Mouse (Mus musculus) B cell, adult 67 days (primary cell): ENCODE results near the gene Hist1h4a. TPM values are rescaled to one million over a fixed set of nuclear protein-coding genes. Genes with fewer than 3 reads are reported as not detected.

Experiments used
- total RNA-seq, 2 experiments: library from RNA; stranded (reverse); gene quantifications; 4 replicates each; pipeline ENCODE4 v1.2.4; 2023

The Hist1h4a gene
- total RNA-seq = 100 to 1,000 TPM; 142 to 168 TPM

DNA sequence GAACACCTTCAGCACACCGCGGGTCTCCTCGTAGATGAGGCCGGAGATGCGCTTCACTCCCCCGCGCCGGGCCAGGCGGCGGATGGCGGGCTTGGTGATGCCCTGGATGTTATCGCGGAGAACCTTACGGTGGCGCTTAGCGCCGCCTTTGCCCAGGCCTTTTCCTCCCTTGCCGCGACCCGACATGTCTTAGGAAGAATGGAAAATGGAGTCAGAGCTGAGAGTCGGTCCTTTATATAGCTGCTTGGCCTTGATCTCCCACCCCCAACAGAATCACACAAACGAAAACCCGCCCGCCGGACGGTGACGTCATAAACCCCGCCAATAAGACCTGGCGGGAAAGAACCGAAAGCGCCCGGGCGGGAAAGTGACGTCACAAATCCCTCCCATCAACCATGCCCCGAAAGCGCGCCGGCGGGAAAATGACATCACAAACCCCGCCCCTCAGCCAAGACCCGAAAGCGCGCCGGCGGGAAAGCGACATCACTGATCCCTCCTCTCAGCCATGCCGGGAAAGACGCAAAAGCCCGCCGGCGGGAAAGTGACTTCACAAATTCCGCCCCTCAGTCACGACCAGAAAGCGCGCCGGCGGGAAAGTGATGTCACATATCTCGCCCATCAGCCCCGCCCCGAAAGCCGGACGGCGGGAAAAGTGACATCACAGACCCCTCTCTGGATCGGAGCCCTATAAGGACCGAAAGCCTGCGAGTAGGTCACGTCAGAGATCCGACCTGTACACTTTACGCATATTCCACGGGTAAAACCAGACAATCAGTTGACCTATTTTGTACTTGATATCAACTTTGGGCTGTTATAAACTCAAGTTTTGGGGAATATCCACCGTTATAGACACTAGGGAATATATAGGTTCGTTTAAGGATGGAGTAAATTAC, at the start of gene Hist1h4a:
Hist1h4a (minus strand) TSS at position 259 of the 893 bp plus-strand sequence.

DNA sequence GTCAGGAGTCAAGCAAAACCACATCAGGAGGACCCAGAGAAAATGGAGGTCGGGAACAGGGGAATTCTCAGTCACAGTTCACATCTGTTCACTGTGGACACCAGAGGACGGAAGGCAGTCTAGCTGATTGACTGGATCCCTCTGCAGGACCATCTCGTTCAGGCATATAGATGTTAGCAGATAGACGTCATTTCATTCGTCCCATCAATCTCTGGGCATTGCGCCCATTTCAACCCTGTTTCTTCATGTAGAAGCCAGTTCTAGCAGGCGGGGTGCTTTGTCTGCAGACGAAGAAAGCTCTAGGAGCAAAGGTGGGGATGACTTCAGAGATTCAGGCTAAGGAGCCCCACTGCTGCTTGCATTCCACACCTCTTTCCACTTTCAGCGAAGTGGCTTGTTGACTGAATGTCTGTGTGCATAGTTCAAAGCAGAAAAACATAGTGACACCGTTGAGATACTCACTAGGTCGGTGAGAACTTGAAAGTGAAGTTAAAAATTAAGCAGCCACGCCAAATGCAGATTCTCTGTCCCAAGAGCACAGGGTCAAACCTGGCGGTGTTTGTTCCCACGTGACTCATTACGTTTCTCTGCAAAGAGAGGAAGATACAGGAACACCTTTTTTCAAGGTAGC, 45.5 kb upstream of the Hist1h4a start, which contains the start of gene Slc17a2:
Slc17a2 (plus strand) TSS at position 572 of the 631 bp plus-strand sequence.

DNA sequence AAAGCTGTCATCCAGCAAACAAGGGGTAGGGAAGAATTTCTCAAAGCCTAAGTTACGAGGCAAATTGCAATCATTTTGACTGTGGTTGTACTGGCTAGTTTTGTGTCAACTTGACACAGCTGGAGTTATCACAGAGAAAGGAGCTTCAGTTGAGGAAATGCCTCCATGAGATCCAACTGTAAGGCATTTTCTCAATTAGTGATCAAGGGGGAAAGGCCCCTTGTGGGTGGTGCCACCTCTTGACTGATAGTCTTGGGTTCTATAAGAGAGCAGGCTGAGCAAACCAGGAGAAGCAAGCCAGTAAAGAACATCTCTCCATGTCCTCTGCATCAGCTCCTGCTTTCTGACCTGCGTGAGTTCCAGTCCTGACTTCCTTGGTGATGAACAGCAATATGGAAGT, 8.6 kb upstream of the Hist1h4a start, which contains the start of gene Trim38:
Trim38 (plus strand) TSS at position 301 of the 400 bp plus-strand sequence.

GRCm38 (mm10) chr13:23763586-23764323, 2.7 kb upstream of the Hist1h4a start, which contains the start of gene Hist1h1a:
Hist1h1a (plus strand) TSS chr13:23763666.

GRCm38 (mm10) chr13:23761871-23762821, 1.1 kb upstream of the Hist1h4a start, which contains the start of gene Hist1h3a:
Hist1h3a (minus strand) TSS chr13:23762386.

GRCm38 (mm10) chr13:23756790-23757189, 4.2 kb downstream of the Hist1h4a start, which contains the start of gene Hist1h4b:
Hist1h4b (plus strand) TSS chr13:23757013.

DNA sequence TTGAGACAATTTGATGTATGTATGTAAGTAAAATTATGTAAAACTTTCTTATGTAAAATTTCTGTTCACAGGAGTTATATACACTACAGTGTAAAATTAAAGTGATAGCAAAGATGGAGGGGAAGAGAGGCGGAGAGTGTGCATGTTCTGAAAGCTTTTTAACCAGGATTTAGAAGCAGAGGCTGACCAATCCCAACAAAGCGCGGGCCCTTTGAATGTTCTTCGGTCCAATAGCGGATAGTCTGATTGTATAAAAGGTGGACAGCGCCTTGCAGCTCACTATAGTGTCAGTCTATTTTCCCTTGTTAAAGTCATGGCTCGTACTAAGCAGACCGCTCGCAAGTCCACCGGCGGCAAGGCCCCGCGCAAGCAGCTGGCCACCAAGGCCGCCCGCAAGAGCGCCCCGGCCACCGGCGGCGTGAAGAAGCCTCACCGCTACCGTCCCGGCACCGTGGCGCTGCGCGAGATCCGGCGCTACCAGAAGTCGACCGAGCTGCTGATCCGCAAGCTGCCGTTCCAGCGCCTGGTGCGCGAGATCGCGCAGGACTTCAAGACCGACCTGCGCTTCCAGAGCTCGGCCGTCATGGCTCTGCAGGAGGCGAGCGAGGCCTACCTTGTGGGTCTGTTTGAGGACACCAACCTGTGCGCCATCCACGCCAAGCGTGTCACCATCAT, 8.8 kb downstream of the Hist1h4a start, which contains the start of gene Hist1h3b:
Hist1h3b (plus strand) TSS at position 201 of the 675 bp plus-strand sequence.

DNA sequence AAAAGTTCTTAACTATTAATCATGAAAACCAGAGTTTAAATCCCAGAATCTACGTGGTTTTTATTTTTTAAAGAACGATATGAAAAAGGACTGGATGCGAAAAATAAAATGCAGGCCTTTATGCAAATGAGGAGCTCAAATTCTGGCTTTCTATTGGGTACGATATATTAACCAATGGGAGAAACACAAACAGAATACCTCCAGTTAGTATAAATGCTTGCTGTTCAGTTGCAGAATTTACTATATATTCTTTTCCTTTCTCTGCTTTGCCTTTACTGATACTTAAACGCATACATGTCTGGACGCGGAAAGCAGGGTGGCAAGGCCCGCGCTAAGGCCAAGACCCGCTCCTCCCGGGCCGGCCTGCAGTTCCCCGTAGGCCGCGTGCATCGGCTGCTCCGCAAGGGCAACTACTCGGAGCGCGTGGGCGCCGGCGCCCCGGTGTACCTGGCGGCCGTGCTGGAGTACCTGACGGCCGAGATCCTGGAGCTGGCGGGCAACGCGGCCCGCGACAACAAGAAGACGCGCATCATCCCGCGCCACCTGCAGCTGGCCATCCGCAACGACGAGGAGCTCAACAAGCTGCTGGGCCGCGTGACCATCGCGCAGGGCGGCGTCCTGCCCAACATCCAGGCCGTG, 10.1 kb downstream of the Hist1h4a start, which contains the start of gene Hist1h2ab:
Hist1h2ab (plus strand) TSS at position 288 of the 639 bp plus-strand sequence.

DNA sequence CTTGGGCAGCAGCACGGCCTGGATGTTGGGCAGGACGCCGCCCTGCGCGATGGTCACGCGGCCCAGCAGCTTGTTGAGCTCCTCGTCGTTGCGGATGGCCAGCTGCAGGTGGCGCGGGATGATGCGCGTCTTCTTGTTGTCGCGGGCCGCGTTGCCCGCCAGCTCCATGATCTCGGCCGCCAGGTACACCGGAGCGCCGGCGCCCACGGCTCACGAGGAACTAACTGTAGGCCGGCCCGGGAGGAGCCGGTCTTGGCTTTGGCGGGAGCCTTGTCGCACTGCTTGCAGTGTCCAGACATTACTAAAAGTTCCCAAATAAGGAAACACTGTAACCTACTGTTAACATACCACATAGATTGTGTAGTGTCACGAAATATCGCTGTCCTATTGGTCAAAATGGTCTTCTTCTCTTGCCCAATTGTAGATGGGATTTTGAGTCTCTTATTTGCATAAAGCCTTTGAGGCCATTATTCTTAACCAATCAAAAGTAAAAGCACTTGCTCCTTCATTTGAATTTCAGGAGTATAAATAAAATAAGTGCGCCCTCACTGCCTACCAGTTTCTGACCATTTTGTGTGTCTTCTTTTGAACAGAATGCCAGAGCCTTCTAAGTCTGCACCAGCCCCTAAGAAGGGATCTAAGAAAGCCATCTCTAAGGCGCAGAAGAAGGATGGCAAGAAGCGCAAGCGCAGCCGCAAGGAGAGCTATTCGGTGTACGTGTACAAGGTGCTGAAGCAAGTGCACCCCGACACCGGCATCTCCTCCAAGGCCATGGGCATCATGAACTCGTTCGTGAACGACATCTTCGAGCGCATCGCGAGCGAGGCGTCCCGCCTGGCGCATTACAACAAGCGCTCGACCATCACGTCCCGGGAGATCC, 14.6 kb downstream of the Hist1h4a start, which contains the start of gene Hist1h2bb:
Hist1h2bb (plus strand) TSS at position 534 of the 880 bp plus-strand sequence.

DNA sequence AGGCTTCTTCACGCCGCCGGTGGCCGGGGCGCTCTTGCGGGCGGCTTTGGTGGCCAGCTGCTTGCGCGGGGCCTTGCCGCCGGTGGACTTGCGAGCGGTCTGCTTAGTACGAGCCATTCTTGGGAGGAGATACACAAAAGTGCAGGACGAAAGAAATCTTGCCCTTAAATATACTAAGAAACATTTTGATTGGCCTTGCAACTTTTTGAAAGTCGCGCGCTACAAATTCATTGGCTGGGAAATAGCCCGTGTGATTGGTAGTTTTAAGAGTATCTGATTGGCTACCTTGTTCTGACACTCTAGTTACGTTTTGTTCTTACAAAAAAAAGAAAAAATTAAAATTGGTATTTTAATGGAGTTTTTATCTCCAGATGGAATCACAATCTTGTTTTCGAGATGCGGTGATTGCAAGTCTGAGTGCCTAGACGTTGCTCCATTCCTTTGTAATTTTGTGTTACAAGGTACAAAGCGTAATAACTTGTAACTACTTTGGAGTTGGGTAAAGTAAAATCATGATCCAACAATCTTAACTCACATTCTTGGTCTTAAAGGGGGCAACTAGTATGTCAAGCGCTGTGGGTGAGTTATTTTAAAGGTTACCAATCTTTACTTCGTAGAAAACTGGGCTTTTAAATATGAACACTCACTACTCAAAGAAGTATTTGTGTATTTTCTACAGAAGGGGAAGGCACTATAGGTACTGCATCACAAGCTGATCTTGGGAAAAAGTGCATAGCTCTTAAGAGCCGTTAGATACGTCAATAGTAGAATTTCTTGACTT, 15.5 kb downstream of the Hist1h4a start, which contains the start of gene Hist1h3c:
Hist1h3c (minus strand) TSS at position 222 of the 781 bp plus-strand sequence.

DNA sequence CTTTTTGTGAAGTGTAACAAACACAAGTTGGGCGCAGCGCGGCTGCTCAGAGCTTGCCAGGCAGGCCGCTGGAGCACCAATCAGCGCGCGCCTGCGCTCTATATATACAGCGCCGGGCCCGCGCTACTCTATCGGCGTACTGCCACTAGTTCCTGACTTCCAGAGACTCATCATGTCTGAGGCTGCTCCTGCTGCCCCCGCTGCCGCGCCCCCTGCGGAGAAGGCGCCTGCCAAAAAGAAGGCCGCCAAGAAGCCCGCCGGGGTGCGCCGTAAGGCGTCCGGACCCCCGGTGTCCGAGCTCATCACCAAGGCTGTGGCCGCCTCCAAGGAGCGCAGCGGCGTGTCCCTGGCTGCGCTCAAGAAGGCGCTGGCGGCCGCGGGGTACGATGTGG, 22.4 kb downstream of the Hist1h4a start, which contains the start of gene Hist1h1c:
Hist1h1c (plus strand) TSS at position 132 of the 392 bp plus-strand sequence.

Other genes with a start within 250 kb of the Hist1h4a start
- 100 to 1,000 TPM; 457 TPM for gene Hist1h4h, start 230.2 kb downstream of the Hist1h4a start, total RNA-seq
- gene Hist1h2af, start 227.3 kb downstream of the Hist1h4a start, total RNA-seq = 10 to 100 TPM; 21.3 to 28.8 TPM
- 1 to 10 TPM; 1.4 to 6.9 TPM for gene Hist1h3g, start 225.8 kb downstream of the Hist1h4a start, total RNA-seq
- gene Hist1h2bh, start 217.8 kb downstream of the Hist1h4a start, total RNA-seq = 10 to 100 TPM; 10.0 to 13.0 TPM
- 100 to 1,000 TPM; 111 to 119 TPM for gene Hist1h3f, start 217.2 kb downstream of the Hist1h4a start, total RNA-seq
- 10 to 100 TPM; 55.2 to 82.9 TPM for gene Hist1h4f, start 209.6 kb downstream of the Hist1h4a start, total RNA-seq
- gene Hist1h1d, start 208.0 kb downstream of the Hist1h4a start, total RNA-seq = 10 to 100 TPM; 31.1 to 36.2 TPM
- 100 to 1,000 TPM; 326 to 342 TPM for gene Hist1h3e, start 198.9 kb downstream of the Hist1h4a start, total RNA-seq
- gene Hist1h2ae, start 190.0 kb downstream of the Hist1h4a start, total RNA-seq = 10 to 100 TPM; 29.2 to 42.2 TPM
- 100 to 1,000 TPM; 649 to 669 TPM for gene Hist1h2bg, start 189.8 kb downstream of the Hist1h4a start, total RNA-seq
- 100 to 1,000 TPM; 327 to 367 TPM for gene Hist1h2bf, start 187.0 kb downstream of the Hist1h4a start, total RNA-seq
- gene Hist1h2ad, start 186.8 kb downstream of the Hist1h4a start, total RNA-seq = 10 to 100 TPM; 42.6 to 61.1 TPM
- 10 to 100 TPM; 40.0 to 45.0 TPM for gene Hist1h3d, start 185.5 kb downstream of the Hist1h4a start, total RNA-seq
- gene Hist1h4d, start 179.6 kb downstream of the Hist1h4a start, total RNA-seq = 100 to 1,000 TPM; 183 to 195 TPM
- gene Hist1h2be, start 140.1 kb downstream of the Hist1h4a start, total RNA-seq = 10 to 100 TPM; 41.6 to 47.3 TPM
- gene Hist1h1e, start 138.7 kb downstream of the Hist1h4a start, total RNA-seq = 100 to 1,000 TPM; 385 to 413 TPM
- gene Hist1h2ac, start 77.3 kb downstream of the Hist1h4a start, total RNA-seq = 10 to 100 TPM; 12.5 to 15.6 TPM
- 10 to 100 TPM; 24.1 to 30.1 TPM for gene Hist1h2bc, start 77.0 kb downstream of the Hist1h4a start, total RNA-seq
- gene Hist1h1t, start 65.4 kb downstream of the Hist1h4a start, total RNA-seq = under 1 TPM; 0.65 to 0.84 TPM
- gene Hist1h4c, start 62.8 kb downstream of the Hist1h4a start, total RNA-seq = 100 to 1,000 TPM; 222 to 255 TPM
- 1 to 10 TPM in 1 of 2 experiments, not detected in 1; 1.9 TPM for gene Hfe, start 50.4 kb downstream of the Hist1h4a start, total RNA-seq
- 1,000 to 10,000 TPM in 1 of 2 experiments, 100 to 1,000 TPM in 1; 877 to 1,039 TPM for gene Hist1h1c, start 22.4 kb downstream of the Hist1h4a start, total RNA-seq
- 1 to 10 TPM; 6.8 to 7.4 TPM for gene Hist1h3c, start 15.6 kb downstream of the Hist1h4a start, total RNA-seq
- gene Hist1h2bb, start 14.5 kb downstream of the Hist1h4a start, total RNA-seq = 10 to 100 TPM; 85.2 to 91.3 TPM
- gene Hist1h2ab, start 10.1 kb downstream of the Hist1h4a start, total RNA-seq = 100 to 1,000 TPM; 102 to 130 TPM
- gene Hist1h3b, start 9.0 kb downstream of the Hist1h4a start, total RNA-seq = 10 to 100 TPM; 41.3 to 45.0 TPM
- 100 to 1,000 TPM in 1 of 2 experiments, 10 to 100 TPM in 1; 90.1 to 106 TPM for gene Hist1h4b, start 4.2 kb downstream of the Hist1h4a start, total RNA-seq
- 100 to 1,000 TPM; 448 to 459 TPM for gene Hist1h3a, start 1.2 kb upstream of the Hist1h4a start, total RNA-seq
- gene Hist1h1a, start 2.4 kb upstream of the Hist1h4a start, total RNA-seq = 10 to 100 TPM; 39.6 TPM
- gene Trim38, start 8.7 kb upstream of the Hist1h4a start, total RNA-seq = not detected
- not detected for gene Slc17a2, start 45.8 kb upstream of the Hist1h4a start, total RNA-seq
- gene Slc17a3, start 78.2 kb upstream of the Hist1h4a start, total RNA-seq = not detected
- gene Slc17a1, start 106.5 kb upstream of the Hist1h4a start, total RNA-seq = not detected
- gene Slc17a4, start 153.8 kb upstream of the Hist1h4a start, total RNA-seq = not detected
- not detected for gene Hist1h2ba, start 172.9 kb upstream of the Hist1h4a start, total RNA-seq
- gene Hist1h2aa, start 173.2 kb upstream of the Hist1h4a start, total RNA-seq = not detected
- gene Scgn, start 230.0 kb upstream of the Hist1h4a start, total RNA-seq = not detected